Mouse (Mus musculus) ovary, postnatal 14 days (tissue): ENCODE results near the gene Rassf1.

Experiments
- DNase-seq: peaks from one replicate; pipeline ENCODE4 v3.0.0; 2022; ENCODE audit warnings: low spot score

Gene Rassf1

GRCm38 (mm10) chr9:107551117-107551889 lies at the start of gene Rassf1:
Gene Rassf1 (plus strand): TSS chr9:107551555.
- peak; percentile 52 for DNase-seq

GRCm38 (mm10) chr9:107502131-107502846 lies 49.1 kb upstream of the Rassf1 start:
- no peak for DNase-seq

GRCm38 (mm10) chr9:107504662-107505537 lies 46.5 kb upstream of the Rassf1 start:
- DNase-seq = no peak

GRCm38 (mm10) chr9:107508266-107508665 lies 43.1 kb upstream of the Rassf1 start:
- no peak for DNase-seq

GRCm38 (mm10) chr9:107510384-107511100 lies 40.8 kb upstream of the Rassf1 start:
- no peak for DNase-seq

- DNase-seq = no peak
Observed at GRCm38 (mm10) chr9:107511436-107511835, 39.9 kb upstream of the Rassf1 start.

GRCm38 (mm10) chr9:107512326-107512725 lies 39.0 kb upstream of the Rassf1 start:
- no peak for DNase-seq

GRCm38 (mm10) chr9:107514303-107514955 lies 36.9 kb upstream of the Rassf1 start:
- DNase-seq = peak; percentile 81

GRCm38 (mm10) chr9:107520331-107520730 lies 31.0 kb upstream of the Rassf1 start:
- no peak for DNase-seq

GRCm38 (mm10) chr9:107521190-107521589 lies 30.2 kb upstream of the Rassf1 start:
- no peak for DNase-seq

- DNase-seq = no peak
Observed at GRCm38 (mm10) chr9:107521711-107522399, 29.5 kb upstream of the Rassf1 start.

GRCm38 (mm10) chr9:107522400-107522711 lies 29.0 kb upstream of the Rassf1 start:
- DNase-seq = no peak

- peak; percentile 89 for DNase-seq
Observed at GRCm38 (mm10) chr9:107526198-107527026, 24.9 kb upstream of the Rassf1 start.

- peak; percentile 78 for DNase-seq
Observed at GRCm38 (mm10) chr9:107533791-107534407, 17.5 kb upstream of the Rassf1 start, which contains the start of gene Tmem115. Gene Tmem115 (plus strand): TSS chr9:107533945.

GRCm38 (mm10) chr9:107534408-107535202 lies 16.8 kb upstream of the Rassf1 start:
- no peak for DNase-seq

GRCm38 (mm10) chr9:107538231-107538630 lies 13.1 kb upstream of the Rassf1 start:
- no peak for DNase-seq

GRCm38 (mm10) chr9:107538711-107539110 lies 12.6 kb upstream of the Rassf1 start:
- DNase-seq = no peak

- no peak for DNase-seq
Observed at GRCm38 (mm10) chr9:107539940-107540339, 11.4 kb upstream of the Rassf1 start.
